Mouse (Mus musculus): ENCODE data around the gene Dtnb.
A peak's percentile ranks its signal among the peaks of the same experiment; 100 is the strongest.

Dtnb gene

DNA sequence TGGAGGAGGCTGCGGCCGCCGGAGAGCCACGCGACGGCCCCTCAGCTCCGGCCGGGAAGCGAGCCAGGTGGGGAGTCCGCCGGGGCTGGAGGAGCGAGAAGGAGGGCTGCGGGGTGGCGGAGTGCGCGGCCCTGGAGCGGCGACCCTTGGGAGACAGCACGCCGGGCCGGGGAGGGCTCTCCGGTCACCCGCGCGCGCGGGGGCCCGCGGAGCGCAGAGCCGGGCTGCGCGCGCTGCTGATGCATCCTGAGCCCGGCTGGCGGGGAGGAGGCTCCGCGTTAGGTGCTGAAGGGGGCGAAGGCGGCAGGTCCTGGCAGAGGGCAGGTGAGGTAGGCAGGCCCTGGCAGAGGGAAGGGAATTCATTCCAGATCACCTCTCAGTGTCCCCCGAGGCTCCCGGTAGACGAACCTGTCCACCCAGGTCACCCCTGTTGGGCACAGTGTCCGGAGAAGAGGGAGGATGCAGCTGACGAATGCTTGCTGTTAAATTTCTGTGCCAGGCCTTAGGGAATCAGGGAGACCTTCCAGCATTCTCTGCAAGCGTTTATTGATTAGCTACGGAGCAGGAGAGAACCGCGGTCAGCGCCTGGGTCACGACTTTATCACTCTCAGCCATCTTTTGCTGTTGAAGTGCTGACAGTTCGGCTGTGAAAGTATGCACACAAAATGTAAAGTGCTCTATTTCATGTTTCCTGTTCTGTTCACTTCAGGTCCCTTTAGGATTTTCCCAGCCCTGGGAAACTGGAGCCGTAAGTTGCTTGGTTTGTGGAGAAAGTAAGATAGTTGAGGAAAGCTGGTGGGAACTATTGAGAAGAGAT, 608 bp downstream of the Dtnb start:
- DNase-seq (ENCODE audit: low read depth, low spot score), result no peak

DNA sequence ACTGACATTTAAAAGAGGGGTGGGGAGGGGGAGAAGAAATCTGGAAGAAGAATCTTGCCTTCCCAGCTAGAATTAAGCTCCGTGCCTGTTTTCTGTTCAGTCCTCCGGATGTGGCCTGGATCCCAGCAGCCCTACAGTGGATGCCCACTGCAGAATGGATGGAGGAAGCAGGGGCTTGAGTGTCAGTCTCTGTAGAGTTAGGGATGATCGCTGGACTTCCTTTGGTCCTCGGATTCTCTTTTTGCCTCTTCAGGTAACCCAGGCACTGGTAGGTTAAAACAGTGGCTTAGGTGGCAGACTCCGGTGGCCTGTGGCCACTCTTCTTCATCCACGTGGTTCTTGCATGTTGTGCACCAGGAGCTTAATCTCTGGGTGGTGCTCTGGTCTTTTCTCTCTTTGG, 1.2 kb downstream of the Dtnb start:
- DNase-seq (ENCODE audit: low read depth, low spot score), result no peak

DNA sequence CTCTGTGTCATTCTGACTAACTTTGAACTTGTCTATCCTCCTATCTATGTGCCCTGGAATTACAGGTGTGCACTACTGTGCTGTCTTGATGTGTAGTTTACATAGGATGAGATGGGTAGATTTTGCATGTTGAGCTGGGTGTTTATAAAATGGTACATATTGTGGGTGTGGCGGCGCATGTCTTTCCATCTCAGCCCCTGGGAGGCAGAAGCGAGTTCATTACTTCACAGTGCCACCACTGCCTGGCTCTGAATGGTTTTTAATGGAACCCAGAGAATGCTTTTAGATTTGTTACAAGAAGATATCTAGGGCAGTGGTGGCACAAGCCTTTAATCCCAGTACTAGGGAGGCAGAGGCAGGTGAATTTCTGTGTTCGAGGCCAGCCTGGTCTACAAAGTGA, 2.5 kb downstream of the Dtnb start:
- no peak for DNase-seq (ENCODE audit: low read depth, low spot score)

DNA sequence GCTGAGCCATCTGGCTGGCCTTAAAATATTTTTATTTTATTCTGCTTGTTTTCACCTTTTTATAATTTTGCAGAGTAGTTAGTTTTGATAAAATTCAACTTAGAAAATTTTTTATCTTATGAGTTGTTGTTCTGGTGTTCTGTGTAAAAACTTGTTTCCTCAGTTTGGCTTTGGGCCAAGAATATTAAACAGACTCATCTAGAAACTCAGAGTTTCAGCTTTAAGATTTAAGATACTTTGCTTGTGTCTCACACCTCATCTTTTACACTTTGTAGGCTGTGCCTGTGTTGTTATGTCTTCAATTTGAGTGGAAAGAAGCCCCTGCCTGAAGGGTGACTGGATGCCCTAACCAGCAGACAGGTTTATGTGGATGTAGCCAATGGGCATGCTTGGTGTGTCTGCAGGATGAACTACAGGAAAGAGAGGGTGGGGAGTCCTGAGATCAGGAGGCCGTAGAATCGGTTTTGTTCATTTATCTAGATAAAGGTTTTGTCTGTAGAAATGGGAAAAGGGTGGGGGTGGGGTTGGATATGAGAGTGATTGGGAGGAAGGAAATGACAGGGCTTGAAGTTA, 7.9 kb downstream of the Dtnb start:
- DNase-seq (ENCODE audit: low read depth, low spot score), result no peak

DNA sequence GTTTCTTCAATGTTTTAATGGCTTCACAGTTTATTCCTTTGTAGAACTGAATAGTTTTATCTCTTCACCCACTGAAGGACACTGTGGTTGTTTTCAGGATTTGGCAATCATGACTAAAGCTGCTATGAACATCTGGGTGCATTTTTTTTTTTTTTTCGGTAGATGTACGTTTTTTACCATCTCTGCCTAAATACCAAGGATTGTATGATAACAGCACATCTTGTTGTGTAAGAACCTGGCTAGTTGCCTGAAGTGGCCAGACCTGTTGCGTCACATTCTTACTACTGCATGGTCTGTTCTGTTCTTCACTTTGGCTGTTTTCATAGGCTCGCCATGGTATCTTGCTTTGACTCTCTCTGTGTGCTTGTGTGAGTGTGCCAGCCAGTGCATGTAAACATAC, 10.4 kb downstream of the Dtnb start:
- peak; percentile 10 for DNase-seq (ENCODE audit: low read depth, low spot score)

DNA sequence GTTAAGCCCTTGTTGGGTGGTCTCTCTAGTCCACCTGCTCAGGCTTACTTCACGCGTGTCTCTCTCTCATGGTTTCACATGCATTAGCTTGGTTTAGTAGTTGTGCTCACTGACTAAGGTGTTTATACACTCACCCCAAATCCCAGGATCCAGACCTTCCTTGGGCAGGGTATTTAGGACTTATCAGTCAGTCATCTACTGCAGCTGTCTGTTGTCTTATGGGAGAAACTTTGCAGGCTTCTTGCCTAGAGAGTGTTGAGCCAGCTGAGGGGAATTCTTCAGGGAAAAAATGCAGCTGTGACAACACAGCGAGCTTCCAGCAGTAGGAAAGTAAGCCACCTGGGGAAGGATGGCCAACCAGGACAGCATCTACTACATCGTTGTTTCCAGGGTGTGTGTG, 13.3 kb downstream of the Dtnb start:
- no peak for DNase-seq (ENCODE audit: low read depth, low spot score)

DNA sequence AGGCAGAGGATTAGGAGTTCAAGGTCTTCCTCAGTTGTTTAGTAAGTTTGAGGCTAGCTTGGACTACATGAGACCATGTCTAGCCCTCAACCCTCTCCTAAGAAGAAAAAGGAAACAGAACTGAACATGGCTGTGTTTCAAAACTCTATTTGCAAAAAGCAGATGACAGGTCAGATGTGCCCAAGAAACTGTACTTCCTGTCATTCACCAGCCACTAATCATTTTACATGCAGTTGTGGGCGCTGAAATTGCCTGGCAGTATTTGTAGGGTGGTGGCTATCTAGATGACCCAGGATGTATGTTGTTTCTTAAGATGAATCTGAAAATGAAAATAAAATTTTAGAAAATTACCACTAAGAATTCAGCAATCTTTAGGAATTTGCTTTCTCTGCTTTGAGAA, 14.8 kb downstream of the Dtnb start:
- no peak for DNase-seq (ENCODE audit: low read depth, low spot score)

DNA sequence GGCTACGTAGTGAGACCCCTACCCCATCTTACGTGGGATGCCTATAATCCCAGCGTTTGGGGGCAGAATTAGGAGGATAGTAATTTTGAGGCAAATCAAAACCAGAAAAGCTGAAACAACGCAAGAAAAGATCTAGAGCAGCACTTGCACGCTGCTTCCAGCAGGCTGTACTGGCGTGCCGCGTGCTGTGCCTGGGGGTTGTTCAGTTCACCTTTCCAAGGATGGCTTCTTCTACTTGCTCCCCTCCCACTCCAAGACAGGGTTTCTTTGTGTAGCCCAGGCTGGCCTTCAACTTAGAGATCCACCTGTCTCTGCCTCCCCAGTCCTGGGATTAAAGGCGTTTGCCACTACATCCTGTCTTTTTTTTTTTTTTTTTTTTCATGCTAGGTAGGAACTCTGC, 17.9 kb downstream of the Dtnb start:
- DNase-seq (ENCODE audit: low read depth, low spot score), result no peak

DNA sequence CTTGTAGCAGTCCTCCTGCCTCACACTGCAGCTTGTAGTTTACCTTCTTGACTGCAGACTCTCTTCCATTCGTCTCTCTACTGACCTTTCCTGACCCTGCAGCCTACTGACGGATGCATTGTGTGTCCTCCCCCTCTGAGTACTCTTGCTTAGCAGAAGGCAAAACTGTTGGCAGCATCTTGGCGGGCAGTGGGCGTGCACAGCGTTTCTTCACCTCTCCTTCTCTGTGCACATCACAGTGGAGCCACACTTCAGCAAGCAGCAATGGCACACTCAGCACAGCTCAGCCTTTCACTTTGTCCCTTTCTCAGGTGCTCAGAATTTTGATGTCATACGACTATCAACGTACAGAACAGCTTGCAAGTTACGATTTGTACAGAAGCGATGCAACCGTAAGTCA, 19.4 kb downstream of the Dtnb start:
- DNase-seq (ENCODE audit: low read depth, low spot score), result no peak

DNA sequence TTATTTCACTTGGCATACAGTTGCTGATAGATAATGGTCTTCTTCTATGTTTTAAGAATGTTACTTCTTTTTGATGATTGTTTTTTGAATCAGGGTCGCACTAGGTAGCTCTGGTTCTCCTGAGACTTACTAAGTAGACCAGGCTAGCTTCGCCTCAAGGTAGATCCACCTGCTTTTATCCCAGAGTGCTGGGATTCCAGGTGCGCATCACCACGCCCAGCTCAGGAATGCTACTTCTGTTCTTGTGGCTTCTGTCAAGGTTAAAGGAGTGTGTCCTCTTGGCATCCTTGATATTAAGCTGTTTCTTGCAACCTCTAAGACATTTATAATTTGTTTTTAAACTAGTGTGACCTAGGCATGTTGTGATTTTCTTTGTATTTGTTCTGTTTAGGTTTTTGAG, 30.6 kb downstream of the Dtnb start:
- DNase-seq (ENCODE audit: low read depth, low spot score), result no peak

DNA sequence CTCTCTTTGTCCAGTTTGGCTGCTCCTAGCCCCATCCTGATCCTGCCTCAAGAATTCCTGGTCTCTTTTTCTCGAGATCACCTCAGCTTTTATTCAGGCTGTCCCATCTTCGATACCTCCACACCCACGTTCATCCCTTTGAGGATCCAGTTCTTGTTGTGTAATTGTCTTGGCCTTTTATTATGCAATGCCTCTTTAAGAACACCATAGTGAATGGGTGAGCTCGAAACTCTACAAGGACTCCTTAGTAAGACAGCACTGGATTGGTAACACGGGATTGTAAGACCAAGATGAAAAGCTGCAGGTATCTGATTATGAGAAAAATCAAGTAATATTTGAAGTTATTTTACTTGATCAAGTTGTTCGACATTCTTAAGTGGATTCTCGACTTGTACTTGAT, 34.0 kb downstream of the Dtnb start:
- no peak for DNase-seq (ENCODE audit: low read depth, low spot score)

DNA sequence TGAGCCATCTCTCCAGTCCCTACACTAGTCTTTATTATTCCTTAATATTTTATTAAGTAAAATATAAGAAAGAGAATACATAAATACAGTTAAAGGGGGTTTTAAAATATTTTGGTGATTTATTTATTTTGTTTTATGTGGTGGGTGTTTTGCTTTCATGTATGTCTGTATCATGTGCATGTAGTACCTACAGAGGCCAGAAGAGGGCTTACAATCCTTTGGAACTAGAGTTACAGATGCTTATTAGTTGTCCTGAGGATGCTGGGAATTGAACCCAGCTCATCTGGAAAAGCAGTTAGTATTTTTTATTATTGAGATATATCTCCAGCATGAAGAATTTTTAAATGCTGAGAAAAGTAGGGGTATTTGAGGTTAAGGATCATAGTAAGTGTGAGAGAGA, 37.6 kb downstream of the Dtnb start:
- DNase-seq (ENCODE audit: low read depth, low spot score), result no peak

DNA sequence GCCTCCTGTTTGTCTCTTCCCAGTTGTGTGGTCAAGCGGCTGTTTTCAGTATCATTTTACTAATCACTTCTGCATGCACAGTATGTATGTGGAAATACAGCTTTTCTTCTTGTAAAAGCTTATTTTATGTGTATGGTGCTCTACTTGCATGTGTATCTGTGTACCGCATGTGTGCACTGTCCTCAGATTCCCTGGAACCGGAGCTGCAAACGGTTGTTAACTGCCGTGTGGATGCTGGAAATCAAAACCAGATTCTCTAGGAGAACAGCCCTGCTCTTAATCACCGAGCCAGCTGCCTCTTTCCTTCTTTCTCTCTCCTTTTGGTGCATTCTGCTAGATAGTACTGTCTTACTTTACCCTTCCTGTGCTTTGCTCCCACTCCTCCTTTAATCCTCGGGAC, 39.7 kb downstream of the Dtnb start:
- peak; percentile 7 for DNase-seq (ENCODE audit: low read depth, low spot score)

DNA sequence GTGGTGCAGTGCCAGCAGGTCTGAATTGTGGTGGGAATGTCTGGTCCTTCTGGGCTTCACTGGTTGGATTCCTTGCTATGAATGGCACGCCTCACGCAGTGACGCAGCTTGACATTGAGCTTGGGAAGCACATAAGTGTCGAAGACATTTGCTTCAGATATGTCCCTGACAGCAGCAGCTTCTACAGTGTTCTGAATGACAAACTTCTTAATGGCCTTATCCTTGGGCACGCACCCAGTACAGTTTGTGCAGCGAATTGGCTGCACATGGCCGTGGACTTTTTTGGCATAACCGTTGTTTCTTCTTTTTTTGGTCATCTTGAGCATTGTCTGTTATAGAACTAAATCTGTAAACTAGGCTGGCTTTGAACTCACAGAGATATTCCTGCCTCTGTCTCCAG, 42.9 kb downstream of the Dtnb start:
- no peak for DNase-seq (ENCODE audit: low read depth, low spot score)

DNA sequence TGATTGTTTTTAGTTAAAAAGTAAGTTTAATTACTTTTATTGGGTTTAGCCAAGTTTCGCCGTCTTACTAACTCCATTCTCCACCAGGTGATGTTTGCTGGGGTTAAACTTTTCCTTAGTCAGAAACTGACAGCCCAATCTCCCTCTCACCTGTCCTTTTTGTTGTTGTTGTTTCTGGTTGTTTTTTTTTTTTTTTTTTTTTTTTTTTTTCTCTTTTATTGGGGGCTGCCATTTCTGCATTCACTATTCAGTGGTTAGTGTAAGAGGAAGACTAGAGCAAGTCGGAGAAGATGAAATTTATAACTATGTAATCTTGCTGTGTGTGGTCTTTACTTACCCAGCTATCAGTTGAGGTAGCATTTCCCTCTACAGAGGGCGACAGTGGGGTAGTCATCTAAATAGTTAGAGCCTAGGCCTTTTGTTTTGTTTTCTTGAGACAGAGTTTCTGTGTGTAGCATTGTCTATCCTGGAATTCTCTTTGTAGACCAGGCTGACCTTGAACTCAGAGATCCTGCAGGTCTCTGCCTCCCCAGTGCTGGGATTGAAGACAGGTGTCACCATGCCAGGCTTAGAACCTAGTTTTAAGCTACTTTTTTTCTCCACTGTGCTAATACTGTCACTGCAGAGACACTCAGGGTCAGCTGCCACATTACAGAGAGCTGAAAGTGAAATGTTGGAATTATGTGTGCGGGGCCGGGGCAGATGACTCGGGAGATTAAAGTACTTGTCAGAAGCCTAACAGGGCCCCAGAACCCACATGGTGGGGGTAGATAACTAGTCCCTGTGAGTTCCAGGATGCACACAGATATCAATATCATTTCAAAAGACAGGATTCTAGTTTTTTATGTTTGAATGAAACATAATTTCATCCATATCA, 46.2 kb downstream of the Dtnb start:
- DNase-seq (ENCODE audit: low read depth, low spot score), result no peak

DNA sequence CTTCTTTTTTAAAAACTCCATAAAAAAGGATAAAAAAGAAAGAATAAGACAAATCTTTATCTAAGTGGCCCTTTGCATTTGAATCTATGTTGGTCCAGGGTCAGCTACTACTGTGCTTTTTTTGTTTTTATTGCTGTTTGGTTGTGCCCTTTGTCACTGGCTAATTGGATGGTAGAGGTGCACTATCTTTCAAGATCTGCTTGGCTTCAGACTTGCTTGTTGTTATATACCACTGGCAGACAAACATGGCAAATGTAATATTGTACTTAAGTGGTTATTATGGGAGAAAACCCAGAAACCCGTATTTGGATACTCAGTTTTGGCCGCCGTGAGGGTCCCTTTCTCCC, 46.8 kb downstream of the Dtnb start:
- DNase-seq (ENCODE audit: low read depth, low spot score), result no peak

DNA sequence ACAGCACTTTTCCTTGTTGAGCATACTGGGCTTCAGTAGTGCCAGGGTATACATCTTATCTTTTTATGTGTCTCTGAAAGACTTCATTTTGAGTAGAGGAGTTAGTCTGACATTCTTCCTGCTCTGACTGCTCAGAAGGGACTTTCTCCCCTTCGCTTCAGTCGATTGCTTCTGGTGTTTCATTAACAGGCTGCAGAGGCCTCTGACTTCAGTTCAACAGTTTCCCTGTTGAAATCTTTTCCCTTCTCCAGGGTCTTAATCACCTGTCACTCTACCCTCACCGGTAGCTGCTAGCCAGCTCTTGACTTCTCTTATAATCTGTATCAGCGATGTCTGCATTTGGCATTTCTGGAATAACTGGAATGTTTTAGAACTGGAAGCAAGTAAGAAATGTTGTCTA, 54.7 kb downstream of the Dtnb start:
- no peak for DNase-seq (ENCODE audit: low read depth, low spot score)

DNA sequence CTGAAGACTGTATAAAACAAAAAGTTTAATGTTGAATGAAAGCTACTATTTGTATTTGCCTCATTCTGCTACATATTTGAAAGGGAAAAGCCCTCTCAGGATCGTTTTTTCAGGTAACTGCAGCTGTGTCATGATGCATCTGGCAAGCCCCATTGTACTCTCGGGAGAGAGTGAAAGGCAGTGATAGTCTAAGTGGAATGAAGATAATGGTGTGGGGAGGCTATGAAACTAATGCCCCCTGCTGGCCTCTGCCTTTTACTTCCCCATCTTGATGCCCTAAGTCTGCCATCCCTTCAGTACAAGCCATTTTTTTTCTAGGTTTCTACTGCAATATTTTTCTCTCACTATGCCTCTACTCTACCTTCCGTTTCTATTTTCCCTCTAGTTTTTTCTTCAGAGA, 69.8 kb downstream of the Dtnb start:
- DNase-seq (ENCODE audit: low read depth, low spot score), result no peak

DNA sequence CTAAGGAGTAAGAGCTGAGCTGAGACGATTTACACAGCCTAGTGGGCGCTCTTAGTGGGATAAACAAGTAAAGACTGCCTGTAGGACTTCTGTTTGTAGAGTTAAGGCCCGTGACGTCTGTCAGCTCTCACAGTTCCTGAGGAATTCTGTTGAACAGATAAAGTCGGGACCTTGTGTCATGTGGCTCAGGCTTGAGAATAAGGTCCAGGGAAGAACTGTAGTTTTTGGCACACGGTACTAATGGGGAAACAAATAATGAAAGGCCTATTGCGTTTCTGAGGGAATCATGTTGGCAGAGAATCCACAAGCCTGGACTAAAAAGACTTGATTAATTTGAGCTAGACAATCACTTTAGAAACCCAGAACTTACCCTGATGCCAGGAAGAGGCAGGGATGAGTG, 84.6 kb downstream of the Dtnb start:
- DNase-seq (ENCODE audit: low read depth, low spot score), result no peak

DNA sequence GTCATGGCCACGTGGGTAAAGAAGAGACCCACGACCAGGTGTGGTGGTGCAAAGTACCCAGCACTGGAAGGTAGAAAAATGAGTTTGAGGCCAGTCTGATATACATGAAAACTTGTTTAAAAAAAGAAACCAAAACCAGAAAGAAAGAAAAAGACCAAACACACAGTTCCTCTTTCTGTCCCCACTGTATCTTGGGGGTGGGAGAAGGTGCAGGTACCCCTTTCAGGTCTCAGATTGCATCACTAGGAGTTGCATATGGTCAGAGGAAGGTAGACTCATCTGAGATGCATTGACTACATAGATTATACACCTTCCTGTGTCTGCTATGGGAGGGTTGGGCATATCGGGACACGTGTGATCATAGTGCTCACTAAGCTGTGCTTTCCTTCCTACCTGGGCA, 85.1 kb downstream of the Dtnb start:
- no peak for DNase-seq (ENCODE audit: low read depth, low spot score)

DNA sequence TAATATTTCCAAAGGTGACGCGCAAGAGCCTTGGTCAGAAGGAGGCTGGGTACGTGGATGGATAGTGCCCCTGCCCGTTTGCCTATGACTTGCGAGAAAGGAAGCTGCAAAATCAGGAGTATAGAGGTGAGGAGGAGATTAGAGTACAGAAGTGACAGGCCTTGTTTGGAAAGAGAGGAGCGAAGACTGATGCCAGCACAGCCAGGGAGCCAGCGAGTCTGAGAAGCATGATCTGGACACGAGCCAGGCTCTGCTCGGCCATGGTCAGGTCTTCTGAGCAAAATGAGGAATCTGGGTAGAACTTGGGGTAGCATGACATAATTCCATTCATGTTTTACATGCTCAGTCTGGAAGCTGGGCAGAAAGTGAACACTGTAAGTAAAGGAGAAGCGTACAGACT, 85.6 kb downstream of the Dtnb start:
- no peak for DNase-seq (ENCODE audit: low read depth, low spot score)

DNA sequence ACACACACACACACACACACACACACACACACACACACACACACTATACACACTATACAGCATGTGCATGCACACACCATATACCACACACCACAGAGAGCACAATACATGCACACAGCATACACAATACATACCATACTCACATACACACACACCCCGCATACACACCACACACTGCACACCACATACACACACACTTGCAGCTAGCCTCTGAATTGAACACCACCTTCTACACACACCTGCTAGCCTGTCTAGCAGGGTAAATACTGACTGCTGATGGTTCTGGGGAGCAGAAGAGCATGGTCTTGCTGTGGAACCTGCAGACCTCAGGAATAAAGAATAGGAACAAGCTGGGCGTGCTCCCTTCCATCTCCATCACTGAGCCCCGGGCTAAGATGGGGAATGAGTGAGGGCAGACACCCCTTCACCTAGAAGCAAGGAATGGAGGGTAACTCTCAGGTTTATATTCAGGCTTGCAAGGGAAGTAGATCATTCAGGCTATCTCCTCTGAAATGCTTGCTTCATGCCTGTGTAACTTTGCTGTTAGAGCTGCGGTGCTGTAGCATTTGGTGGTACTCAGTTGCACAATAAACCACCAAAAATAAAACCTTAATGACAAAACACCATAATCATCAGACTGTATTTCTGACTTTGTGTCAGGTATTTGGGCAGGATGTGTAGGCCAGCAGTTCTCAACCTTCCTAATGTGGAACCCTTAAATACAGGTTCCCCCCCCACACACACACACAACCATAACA, 87.6 kb downstream of the Dtnb start:
- no peak for DNase-seq (ENCODE audit: low read depth, low spot score)
